Mouse (Mus musculus) kidney, postnatal 25 days (tissue): ENCODE data around the gene Mpp3.

ENCODE experiments used
- DNase-seq, 2 experiments: peaks; one replicate each; pipeline ENCODE4 v3.0.0; 2021; ENCODE audit warnings: mixed read lengths in 2 of 2

Mpp3 gene

GRCm38 (mm10) chr11:102039487-102040137 is 11.4 kb upstream of the Mpp3 start:
- DNase-seq = peak in 1 of 2 experiments; percentile 38

- no peak for DNase-seq
Observed at GRCm38 (mm10) chr11:102037789-102038188, 9.5 kb upstream of the Mpp3 start.

GRCm38 (mm10) chr11:102036336-102036735 is 8.1 kb upstream of the Mpp3 start:
- no peak for DNase-seq

GRCm38 (mm10) chr11:102035456-102035960 is 7.2 kb upstream of the Mpp3 start:
- no peak for DNase-seq

GRCm38 (mm10) chr11:102034887-102035286 is 6.6 kb upstream of the Mpp3 start:
- no peak for DNase-seq

GRCm38 (mm10) chr11:102033055-102033591 is 4.9 kb upstream of the Mpp3 start:
- no peak for DNase-seq

- DNase-seq = no peak
Observed at GRCm38 (mm10) chr11:102031149-102031548, 2.9 kb upstream of the Mpp3 start.

- no peak for DNase-seq
Observed at GRCm38 (mm10) chr11:102029966-102030365, 1.7 kb upstream of the Mpp3 start.

GRCm38 (mm10) chr11:102029304-102029703 is 1.0 kb upstream of the Mpp3 start:
- no peak for DNase-seq

- DNase-seq = no peak
Observed at GRCm38 (mm10) chr11:102027361-102028017, 772 bp downstream of the Mpp3 start.

GRCm38 (mm10) chr11:102026694-102027360 is 1.4 kb downstream of the Mpp3 start:
- peak; percentile 71 to 89 for DNase-seq

GRCm38 (mm10) chr11:102025991-102026660 is 2.1 kb downstream of the Mpp3 start:
- DNase-seq = no peak

- DNase-seq = no peak
Observed at GRCm38 (mm10) chr11:102025354-102025753, 2.9 kb downstream of the Mpp3 start.

GRCm38 (mm10) chr11:102024875-102025274 is 3.4 kb downstream of the Mpp3 start:
- DNase-seq = no peak

GRCm38 (mm10) chr11:102024084-102024758 is 4.0 kb downstream of the Mpp3 start:
- no peak for DNase-seq

GRCm38 (mm10) chr11:102023406-102023805 is 4.9 kb downstream of the Mpp3 start:
- no peak for DNase-seq

- DNase-seq = no peak
Observed at GRCm38 (mm10) chr11:102021196-102021595, 7.1 kb downstream of the Mpp3 start.

GRCm38 (mm10) chr11:102019736-102020135 is 8.5 kb downstream of the Mpp3 start:
- no peak for DNase-seq

GRCm38 (mm10) chr11:102016136-102016535 is 12.1 kb downstream of the Mpp3 start:
- DNase-seq = peak; percentile 33 to 62

- no peak for DNase-seq
Observed at GRCm38 (mm10) chr11:102015472-102015871, 12.8 kb downstream of the Mpp3 start.

- no peak for DNase-seq
Observed at GRCm38 (mm10) chr11:102013201-102013600, 15.1 kb downstream of the Mpp3 start.

- DNase-seq = no peak
Observed at GRCm38 (mm10) chr11:102011510-102011909, 16.8 kb downstream of the Mpp3 start.
